Mouse (Mus musculus): Measurements from ENCODE around the gene Tmem63c. TPM values are rescaled to one million over a fixed set of nuclear protein-coding genes. Genes with fewer than 3 reads are reported as not detected.

The Tmem63c gene
- polyA plus RNA-seq, 1 experiment from 2014 or later: 1.5 TPM

DNA sequence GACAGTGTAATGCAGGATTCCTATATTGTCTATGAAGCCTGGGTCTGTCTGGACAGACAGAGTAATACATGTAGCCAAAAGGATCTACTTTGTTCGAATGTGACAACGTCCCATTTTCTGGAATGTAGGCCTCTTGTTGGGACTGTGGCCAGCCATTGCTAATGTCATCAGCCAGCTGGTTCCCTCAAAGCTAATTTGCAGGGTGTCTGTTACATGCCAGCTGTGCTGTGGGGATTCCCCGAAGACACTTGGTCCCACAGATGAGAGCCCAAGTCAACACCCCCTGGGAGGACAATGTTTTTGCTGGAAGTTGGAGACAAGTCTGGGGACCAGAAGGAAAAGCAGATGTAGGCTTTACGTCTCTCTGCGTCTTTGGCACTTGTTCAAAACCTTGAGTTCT lies 45.3 kb downstream of the Tmem63c start:
- Histone ChIP-seq H3K4me2 (replicated peaks) (no peak overlapping the region), H3K27ac (replicated peaks) (no peak overlapping the region), H3K36me3 (no peaks in the 10 kb centered on the region), H3K27me3 (no peaks in the 10 kb centered on the region; the same call in none of the 2 replicates), H3K9ac (replicated peaks) (no peak overlapping the region), H3K4me1 (no peaks in the 10 kb centered on the region), H3K9me3 (no peaks in the 10 kb centered on the region), H3K4me3 (no peak overlapping the region)
- no peak for ATAC-seq (ENCODE audit: low FRiP score, low read depth)
- 90% methylated on average over 5 of the region's 5 CpGs for WGBS

GRCm38 (mm10) chr12:87070520-87070919 lies 49.4 kb downstream of the Tmem63c start:
- H3K4me1 ChIP-seq: no peaks in the 10 kb centered on the region
- H3K4me3 ChIP-seq: no peak overlapping the region
- H3K9me3 ChIP-seq: no peaks in the 10 kb centered on the region
- no peak overlapping the region for H3K9ac ChIP-seq (replicated peaks)
- no peaks in the 10 kb centered on the region for H3K36me3 ChIP-seq
- ATAC-seq (ENCODE audit: low FRiP score, low read depth): no peak
- H3K4me2 ChIP-seq (replicated peaks): no peak overlapping the region
- WGBS: 71% methylated on average over 5 of the region's 5 CpGs
- no peak overlapping the region for H3K27ac ChIP-seq (replicated peaks)
- no peaks in the 10 kb centered on the region; the same call in none of the 2 replicates for H3K27me3 ChIP-seq

GRCm38 (mm10) chr12:87076610-87077009 lies 55.5 kb downstream of the Tmem63c start:
- H3K4me2 ChIP-seq (replicated peaks): no peak overlapping the region
- no peak overlapping the region for H3K9ac ChIP-seq (replicated peaks)
- no peaks in the 10 kb centered on the region for H3K36me3 ChIP-seq
- no peaks in the 10 kb centered on the region for H3K4me1 ChIP-seq
- 82% methylated on average over 2 of the region's 2 CpGs for WGBS
- no peak for ATAC-seq (ENCODE audit: low FRiP score, low read depth)
- H3K9me3 ChIP-seq: no peaks in the 10 kb centered on the region
- no peak overlapping the region for H3K27ac ChIP-seq (replicated peaks)
- H3K27me3 ChIP-seq: no peaks in the 10 kb centered on the region; the same call in 1 of the 2 replicates
- no peak overlapping the region for H3K4me3 ChIP-seq

DNA sequence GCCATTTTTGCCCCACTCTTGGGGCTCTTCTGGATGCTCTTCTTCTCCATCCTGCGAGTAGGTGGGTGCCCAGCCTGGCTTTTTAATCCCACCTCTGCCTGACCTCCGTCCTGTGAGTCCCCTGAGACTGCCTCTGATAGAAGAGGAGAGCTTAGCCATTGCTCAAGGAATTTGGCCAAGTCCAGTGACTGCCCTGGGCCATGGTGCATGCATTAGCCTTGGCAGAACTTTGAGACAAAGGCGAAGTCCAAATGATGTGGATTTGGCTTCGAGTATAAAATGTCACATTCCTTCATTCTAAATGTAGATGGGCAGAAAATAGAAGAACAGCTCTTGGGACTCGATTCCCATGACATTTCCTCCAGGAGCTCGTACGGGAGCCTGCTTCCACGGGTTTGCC lies 61.7 kb downstream of the Tmem63c start:
- no peaks in the 10 kb centered on the region for H3K36me3 ChIP-seq
- no peak overlapping the region for H3K4me2 ChIP-seq (replicated peaks)
- no peaks in the 10 kb centered on the region for H3K4me1 ChIP-seq
- H3K4me3 ChIP-seq: no peak overlapping the region
- ATAC-seq (ENCODE audit: low FRiP score, low read depth): no peak
- no peak overlapping the region for H3K9ac ChIP-seq (replicated peaks)
- H3K27ac ChIP-seq (replicated peaks): no peak overlapping the region
- H3K9me3 ChIP-seq: no peaks in the 10 kb centered on the region
- 79% methylated on average over 8 of the region's 8 CpGs for WGBS
- H3K27me3 ChIP-seq: peaks cover 3% of the 10 kb centered on the region; the same call in 1 of the 2 replicates

DNA sequence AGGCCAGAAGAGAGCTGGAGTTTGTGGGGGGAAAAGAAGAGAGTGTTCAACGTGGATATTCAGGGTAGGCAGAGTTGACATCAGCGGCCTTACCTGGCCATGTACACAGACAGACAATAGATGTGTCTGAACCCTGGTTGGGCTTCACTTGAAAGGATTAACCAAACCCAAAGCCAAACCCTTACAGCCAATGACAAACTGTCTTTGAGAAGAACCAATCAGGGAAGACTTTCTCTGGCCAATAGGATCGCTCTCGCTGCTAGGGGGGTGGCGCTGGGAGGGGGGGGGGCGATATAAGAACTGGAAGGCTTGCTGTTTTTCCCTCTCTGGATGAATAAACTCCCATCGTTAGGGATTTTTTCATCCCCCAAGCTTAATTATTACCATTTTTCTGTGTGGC lies 66.1 kb downstream of the Tmem63c start:
- 0 out of 2 replicates have a peak, but pooled peaks cover 3% of the 10 kb centered on the region for H3K27me3 ChIP-seq
- no peaks in the 10 kb centered on the region for H3K36me3 ChIP-seq
- H3K4me1 ChIP-seq: no peaks in the 10 kb centered on the region
- H3K4me2 ChIP-seq (replicated peaks): no peak overlapping the region
- H3K4me3 ChIP-seq: no peak overlapping the region
- no peak overlapping the region for H3K9ac ChIP-seq (replicated peaks)
- H3K27ac ChIP-seq (replicated peaks): no peak overlapping the region
- ATAC-seq (ENCODE audit: low FRiP score, low read depth): no peak
- 66% methylated on average over 7 of the region's 7 CpGs for WGBS
- no peaks in the 10 kb centered on the region for H3K9me3 ChIP-seq

DNA sequence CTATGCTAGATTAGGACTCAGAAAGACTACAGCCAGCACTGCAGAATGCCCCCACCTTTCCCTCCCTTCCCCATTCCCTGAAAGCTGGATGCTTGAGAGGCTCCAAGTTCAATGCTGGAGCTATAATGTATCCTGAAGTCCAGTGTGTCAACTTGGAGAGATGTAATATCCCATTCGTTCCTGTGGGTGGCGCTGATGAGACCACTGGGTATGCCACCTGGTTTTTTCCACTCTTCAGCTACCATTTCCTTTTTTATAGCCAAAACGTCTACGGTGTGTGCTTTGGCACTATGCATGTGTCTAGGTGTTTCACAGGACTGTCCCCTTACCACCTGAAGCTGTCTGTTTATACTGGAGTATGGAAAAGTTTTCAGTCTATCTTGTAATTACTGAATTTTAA lies 67.2 kb downstream of the Tmem63c start:
- Histone ChIP-seq H3K36me3 (no peaks in the 10 kb centered on the region), H3K4me1 (no peaks in the 10 kb centered on the region), H3K4me3 (no peak overlapping the region), H3K9ac (replicated peaks) (no peak overlapping the region), H3K27me3 (0 out of 2 replicates have a peak, but pooled peaks cover 3% of the 10 kb centered on the region), H3K27ac (replicated peaks) (no peak overlapping the region), H3K9me3 (no peaks in the 10 kb centered on the region), H3K4me2 (replicated peaks) (no peak overlapping the region)
- ATAC-seq (ENCODE audit: low FRiP score, low read depth): no peak
- WGBS: 47% methylated on average over 4 of the region's 4 CpGs

DNA sequence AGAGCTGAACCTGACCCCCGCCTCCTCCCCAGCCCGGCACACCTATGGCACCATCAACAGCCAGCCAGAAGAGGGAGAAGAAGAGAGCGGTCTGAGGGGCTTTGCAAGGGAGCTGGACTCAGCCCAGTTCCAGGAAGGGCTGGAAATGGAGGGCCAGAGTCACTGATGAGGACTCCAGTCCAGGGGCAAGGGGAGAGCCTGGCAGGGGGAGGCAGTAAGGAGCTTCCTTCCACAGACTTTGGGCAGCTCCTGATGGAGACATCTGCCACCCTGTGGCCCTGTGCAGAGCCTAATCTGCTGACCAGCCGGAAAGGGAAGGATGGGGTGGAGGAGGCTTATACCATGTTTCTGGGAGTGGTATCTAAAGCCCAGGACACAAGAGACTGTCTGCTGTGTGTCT lies 68.1 kb downstream of the Tmem63c start:
- Histone ChIP-seq H3K36me3 (no peaks in the 10 kb centered on the region), H3K4me2 (replicated peaks) (no peak overlapping the region), H3K9ac (replicated peaks) (no peak overlapping the region), H3K4me1 (no peaks in the 10 kb centered on the region), H3K27me3 (0 out of 2 replicates have a peak, but pooled peaks cover 3% of the 10 kb centered on the region), H3K27ac (replicated peaks) (no peak overlapping the region), H3K4me3 (no peak overlapping the region), H3K9me3 (no peaks in the 10 kb centered on the region)
- ATAC-seq (ENCODE audit: low FRiP score, low read depth): no peak
- 66% methylated on average over 4 of the region's 4 CpGs for WGBS

DNA sequence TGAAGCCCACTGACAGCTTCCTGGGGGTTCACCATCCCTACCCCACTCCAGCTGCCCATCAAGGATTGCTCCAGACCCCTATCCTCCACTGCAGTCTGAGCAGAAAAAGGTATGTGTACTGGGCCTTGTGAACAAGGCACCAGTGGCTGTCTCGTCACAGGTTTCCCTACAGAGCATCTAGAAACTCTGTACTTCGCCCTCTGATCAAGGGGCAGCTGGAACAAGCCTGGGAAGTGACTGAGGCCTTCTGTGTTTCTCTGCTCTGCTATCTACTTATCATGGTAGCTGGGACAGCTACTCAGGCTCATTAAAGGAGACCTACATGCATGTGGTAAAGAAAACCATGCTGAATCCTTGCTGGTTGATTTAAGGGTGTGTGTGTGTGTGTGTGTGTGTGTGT lies 68.6 kb downstream of the Tmem63c start:
- Histone ChIP-seq H3K27me3 (0 out of 2 replicates have a peak, but pooled peaks cover 3% of the 10 kb centered on the region), H3K36me3 (no peaks in the 10 kb centered on the region), H3K9me3 (no peaks in the 10 kb centered on the region), H3K4me2 (replicated peaks) (no peak overlapping the region), H3K9ac (replicated peaks) (no peak overlapping the region), H3K4me1 (no peaks in the 10 kb centered on the region), H3K4me3 (no peak overlapping the region), H3K27ac (replicated peaks) (no peak overlapping the region)
- ATAC-seq (ENCODE audit: low FRiP score, low read depth): no peak
- WGBS: 80% methylated on average over 2 of the region's 2 CpGs

GRCm38 (mm10) chr12:87091916-87092315 lies 70.8 kb downstream of the Tmem63c start:
- ATAC-seq (ENCODE audit: low FRiP score, low read depth): no peak
- H3K36me3 ChIP-seq: no peaks in the 10 kb centered on the region
- 84% methylated on average over 2 of the region's 2 CpGs for WGBS
- H3K9me3 ChIP-seq: no peaks in the 10 kb centered on the region
- no peak overlapping the region for H3K4me2 ChIP-seq (replicated peaks)
- no peaks in the 10 kb centered on the region for H3K27me3 ChIP-seq
- H3K4me1 ChIP-seq: no peaks in the 10 kb centered on the region
- H3K4me3 ChIP-seq: no peak overlapping the region
- H3K27ac ChIP-seq (replicated peaks): no peak overlapping the region
- no peak overlapping the region for H3K9ac ChIP-seq (replicated peaks)

GRCm38 (mm10) chr12:87093249-87093648 lies 72.1 kb downstream of the Tmem63c start:
- 70% methylated on average over 4 of the region's 4 CpGs for WGBS
- no peak overlapping the region for H3K9ac ChIP-seq (replicated peaks)
- no peak overlapping the region for H3K4me3 ChIP-seq
- no peaks in the 10 kb centered on the region for H3K9me3 ChIP-seq
- no peak for ATAC-seq (ENCODE audit: low FRiP score, low read depth)
- H3K36me3 ChIP-seq: no peaks in the 10 kb centered on the region
- no peak overlapping the region for H3K27ac ChIP-seq (replicated peaks)
- H3K27me3 ChIP-seq: no peaks in the 10 kb centered on the region
- H3K4me1 ChIP-seq: no peaks in the 10 kb centered on the region
- H3K4me2 ChIP-seq (replicated peaks): no peak overlapping the region

DNA sequence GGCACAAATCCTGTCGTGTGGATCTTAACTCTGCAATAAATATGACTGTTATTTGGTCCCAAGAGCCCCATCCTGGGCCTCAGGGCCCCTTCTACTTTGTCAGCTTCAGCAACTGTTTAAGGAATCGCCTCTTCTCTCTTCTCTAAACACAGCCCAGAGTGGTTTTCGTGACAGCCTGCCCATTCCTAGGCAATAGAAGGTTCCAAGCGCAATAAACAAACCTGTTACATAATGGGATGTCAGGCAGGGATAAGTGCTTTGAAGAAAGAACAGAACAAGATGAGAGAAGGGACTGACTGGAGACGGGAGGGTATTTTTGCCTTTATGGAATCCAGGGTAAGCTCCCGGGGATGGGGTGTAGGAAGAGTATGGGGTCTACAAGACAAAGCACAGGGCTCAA lies 72.5 kb downstream of the Tmem63c start:
- no peaks in the 10 kb centered on the region for H3K27me3 ChIP-seq
- ATAC-seq (ENCODE audit: low FRiP score, low read depth): no peak
- H3K4me3 ChIP-seq: no peak overlapping the region
- H3K36me3 ChIP-seq: no peaks in the 10 kb centered on the region
- no peak overlapping the region for H3K27ac ChIP-seq (replicated peaks)
- no peaks in the 10 kb centered on the region for H3K4me1 ChIP-seq
- H3K9ac ChIP-seq (replicated peaks): no peak overlapping the region
- 80% methylated on average over 6 of the region's 6 CpGs for WGBS
- no peak overlapping the region for H3K4me2 ChIP-seq (replicated peaks)
- no peaks in the 10 kb centered on the region for H3K9me3 ChIP-seq

GRCm38 (mm10) chr12:87100331-87100730 lies 79.2 kb downstream of the Tmem63c start:
- Histone ChIP-seq H3K9me3 (no peaks in the 10 kb centered on the region), H3K4me1 (peaks cover 9% of the 10 kb centered on the region; the same call in 1 of the 2 replicates), H3K27ac (replicated peaks) (no peak overlapping the region), H3K36me3 (no peaks in the 10 kb centered on the region), H3K4me3 (no peak overlapping the region), H3K4me2 (replicated peaks) (no peak overlapping the region), H3K27me3 (peaks cover 44% of the 10 kb centered on the region), H3K9ac (replicated peaks) (no peak overlapping the region)
- no peak for ATAC-seq (ENCODE audit: low FRiP score, low read depth)
- WGBS: 88% methylated on average over 4 of the region's 4 CpGs

DNA sequence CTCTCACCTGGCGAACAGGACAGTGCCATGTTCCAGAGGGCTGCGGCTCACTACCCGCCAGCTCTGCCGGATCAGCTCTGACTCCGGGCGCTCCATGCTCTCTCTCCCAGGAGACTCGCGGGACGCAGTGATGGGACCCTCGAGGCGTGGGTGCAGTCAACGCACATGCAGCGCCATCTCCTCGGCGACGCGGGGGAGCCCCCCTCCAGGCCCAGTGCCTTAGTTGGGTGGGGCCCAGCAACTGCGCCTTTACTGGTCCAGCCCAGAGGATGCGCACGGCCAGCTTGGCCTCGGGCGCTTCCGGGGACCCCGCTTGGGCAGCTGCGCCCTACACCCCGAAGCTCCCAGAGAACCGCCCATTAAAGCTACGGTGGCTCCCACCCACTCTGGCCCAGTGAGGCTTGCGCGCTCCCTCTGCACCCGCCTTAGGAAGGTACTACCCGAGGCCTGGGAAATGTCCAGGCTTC lies 81.1 kb downstream of the Tmem63c start, which contains the start of gene Ngb:
Gene Ngb (minus strand): TSS at position 375 of the 467 bp plus-strand sequence.
- H3K36me3 ChIP-seq: no peaks in the 10 kb centered on the region
- H3K27me3 ChIP-seq: peaks cover 44% of the 10 kb centered on the region
- ATAC-seq (ENCODE audit: low FRiP score, low read depth): no peak
- peak within 1 kb of the TSS; percentile 32 for H3K4me3 ChIP-seq
- peak within 1 kb of the TSS; percentile 56 for H3K4me2 ChIP-seq (replicated peaks)
- H3K9me3 ChIP-seq: no peaks in the 10 kb centered on the region
- WGBS: 3% methylated on average over 32 of the region's 32 CpGs
- H3K4me1 ChIP-seq: peaks cover 9% of the 10 kb centered on the region; the same call in 1 of the 2 replicates
- no peak within 1 kb of the TSS; the same call in 1 of the 2 replicates for H3K9ac ChIP-seq (replicated peaks)
- H3K27ac ChIP-seq (replicated peaks): no peak within 1 kb of the TSS
